13 mouse cellular contexts compared by ENCODE assay signal in the genomic region with DNA sequence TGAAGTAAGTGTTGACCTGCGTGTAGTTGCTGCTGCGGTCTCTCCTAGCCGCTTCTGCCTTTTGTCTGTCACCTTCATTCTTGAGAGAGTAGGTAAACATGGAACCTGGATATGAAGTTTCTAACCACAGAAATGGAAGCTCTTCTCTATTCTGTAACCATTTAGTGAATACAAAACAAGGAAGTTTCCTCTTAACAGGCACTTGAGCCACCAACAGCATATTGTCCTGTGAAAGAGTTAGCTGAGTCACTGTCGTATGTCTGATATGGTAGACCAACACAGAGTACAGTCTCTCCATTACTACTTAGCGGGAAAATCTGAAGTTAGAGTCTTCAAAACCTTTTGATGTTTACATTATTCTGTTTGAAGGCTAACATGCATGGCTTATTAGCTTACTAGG. TPM values are rescaled to one million over a fixed set of nuclear protein-coding genes. Genes with fewer than 3 reads are reported as not detected.
"Had no signal": no experiment of that assay in that cellular context is flagged by ENCODE, and none has a peak within 500 bp of the region (broad histone marks: within the 10 kb centered on the region; RNA-seq: fewer than 3 reads in every experiment).

No protein-coding gene starts in this region.

- ATAC-seq: midbrain, embryonic 16.5 days had no signal

- DNase-seq: lung, adult 18-20 months; lung, embryonic 14.5 days; lung, postnatal 10 days; lung, postnatal 4 days; midbrain, embryonic 14.5 days; retina, postnatal 1 day; right cerebral cortex, adult 18-20 months; right cerebral cortex, postnatal 14 days; thymus, adult 18-20 months; thymus, postnatal 14 days; thymus, postnatal 36 days had no signal

RNA-seq across cellular contexts. Expression of gene Gm11027, which starts 59.1 kb away (rescaled TPM):
- total RNA-seq: megakaryocyte-erythroid progenitor cell, adult 5-6 weeks had no signal
